Mouse (Mus musculus) heart, adult 18-20 months (tissue): ENCODE measurements around the gene Zscan25. TPM values are rescaled to one million over a fixed set of nuclear protein-coding genes. Genes with fewer than 3 reads are reported as not detected.
"Not testable (repeated sequence)": the region's sequence is repeated elsewhere in the genome, so short reads cannot be mapped to it uniquely, and the experiment has no call there.

ENCODE experiments used
- DNase-seq, 2 experiments: peaks; one replicate each; pipeline ENCODE4 v3.0.0; 2021 to 2022; ENCODE audit warnings: mixed read lengths in 1 of 2
- long read RNA-seq, 2 experiments: library from polyadenylated mRNA; stranded (forward); transcript quantifications; one replicate each; pipeline ENCODE4 v2.0.0; 2021
- total RNA-seq, 2 experiments: library from RNA; stranded (reverse); gene quantifications; 2 replicates each; pipeline ENCODE4 v1.2.3; 2021

Gene Zscan25
- 10 to 100 TPM; 10.7 to 11.2 TPM for total RNA-seq
- long read RNA-seq, experiment 1, partial matches to known transcripts, result 0 of 3 reads
- long read RNA-seq, experiment 1, other reads (novel, unspliced or antisense), result 3 of 3 reads
- long read RNA-seq, experiment 2, partial matches to known transcripts, result 0 of 1 reads
- long read RNA-seq, experiment 2, other reads (novel, unspliced or antisense), result 1 of 1 reads

DNA sequence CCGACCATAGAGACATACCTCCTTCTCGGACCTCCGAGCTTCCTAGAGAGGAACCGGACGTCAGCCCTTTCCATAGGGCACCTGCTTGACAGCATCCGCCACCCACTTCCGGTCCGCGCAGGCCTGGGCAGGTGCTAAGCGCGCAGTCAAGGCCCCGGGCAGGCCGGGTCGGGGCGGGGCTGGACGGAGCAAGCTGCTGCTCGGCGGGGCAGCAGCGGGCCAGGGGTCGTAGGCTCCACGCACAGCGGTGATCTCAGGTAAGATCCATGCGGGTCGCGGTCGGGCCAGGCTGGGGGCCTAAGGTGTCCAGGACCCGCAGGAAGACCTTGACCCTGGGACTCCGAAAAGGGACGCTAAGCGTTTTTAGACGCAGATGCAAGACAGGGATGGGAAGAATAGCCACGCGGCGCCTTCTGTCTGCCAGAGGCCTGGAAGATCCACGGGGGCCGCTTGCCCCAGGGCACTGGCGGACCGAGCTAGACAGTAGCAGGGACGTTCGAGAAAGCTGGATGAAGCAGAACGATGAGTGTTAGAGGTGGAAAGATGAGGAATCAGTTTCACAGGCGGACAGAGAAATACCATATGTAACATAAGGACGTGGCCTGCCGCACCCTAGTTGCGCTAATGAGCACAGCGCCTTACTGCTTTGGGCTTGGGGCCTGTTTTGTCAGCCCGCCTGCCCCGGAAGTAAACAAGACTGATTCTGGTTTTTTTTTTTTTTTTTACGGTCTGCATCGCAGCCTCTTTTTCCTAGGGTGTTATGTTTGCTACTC lies at the start of gene Zscan25:
Zscan25 (plus strand) TSS at position 130 of the 773 bp plus-strand sequence.
- peak; percentile 93 to 95 for DNase-seq

- no peak for DNase-seq
Observed at GRCm38 (mm10) chr5:145230641-145231040, 49.7 kb upstream of the Zscan25 start.

DNA sequence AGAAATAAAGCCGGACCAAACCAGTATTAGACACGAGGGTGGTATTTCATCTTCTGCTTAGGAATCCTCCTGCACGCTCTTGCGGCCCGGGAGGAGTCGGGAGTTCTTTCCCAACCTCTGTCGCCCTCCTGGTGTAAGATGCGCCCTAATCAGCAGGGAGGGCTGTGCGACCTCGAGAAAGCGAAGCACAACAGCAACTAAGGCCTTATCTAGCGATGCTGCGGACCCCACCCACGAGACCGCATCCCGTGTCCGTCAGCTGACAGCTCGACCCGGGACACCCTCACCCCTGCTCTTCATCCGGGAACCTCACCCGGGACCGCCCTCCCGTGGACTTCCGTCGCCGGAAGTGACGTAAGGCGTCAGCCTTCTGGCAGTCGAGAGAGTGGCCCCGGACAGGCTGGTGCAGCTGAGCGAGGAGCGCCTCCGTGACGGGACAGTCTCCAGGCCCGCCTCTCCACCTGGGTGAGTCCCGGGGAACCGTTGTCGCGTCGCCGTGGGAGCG lies 48.9 kb upstream of the Zscan25 start, which contains the start of gene Zfp655:
Zfp655 (plus strand) TSS at position 349 of the 505 bp plus-strand sequence.
- DNase-seq, result peak; percentile 99

GRCm38 (mm10) chr5:145231893-145232411 lies 48.3 kb upstream of the Zscan25 start:
- no peak for DNase-seq

- DNase-seq, result peak; percentile 17 to 40
Observed at GRCm38 (mm10) chr5:145234636-145235035, 45.7 kb upstream of the Zscan25 start.

DNA sequence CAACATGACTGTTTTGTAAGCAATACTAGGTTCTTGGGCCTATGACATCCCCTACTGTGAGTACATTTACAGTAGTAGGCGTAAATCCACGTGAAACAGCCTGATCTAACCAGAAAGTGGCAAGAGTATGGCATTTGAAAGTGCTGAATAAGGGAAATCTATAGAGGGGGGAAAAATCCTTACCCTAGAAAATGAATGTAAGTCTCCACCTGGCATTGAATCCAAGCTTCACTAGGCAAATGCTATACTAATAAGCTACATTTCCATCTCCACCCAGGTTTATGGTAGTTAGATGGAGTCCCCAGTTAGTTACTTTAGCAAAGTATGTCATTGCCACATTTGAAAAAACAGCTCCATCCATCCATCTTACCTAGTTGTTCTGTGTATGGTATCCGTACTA lies 30.8 kb upstream of the Zscan25 start:
- no peak for DNase-seq

DNA sequence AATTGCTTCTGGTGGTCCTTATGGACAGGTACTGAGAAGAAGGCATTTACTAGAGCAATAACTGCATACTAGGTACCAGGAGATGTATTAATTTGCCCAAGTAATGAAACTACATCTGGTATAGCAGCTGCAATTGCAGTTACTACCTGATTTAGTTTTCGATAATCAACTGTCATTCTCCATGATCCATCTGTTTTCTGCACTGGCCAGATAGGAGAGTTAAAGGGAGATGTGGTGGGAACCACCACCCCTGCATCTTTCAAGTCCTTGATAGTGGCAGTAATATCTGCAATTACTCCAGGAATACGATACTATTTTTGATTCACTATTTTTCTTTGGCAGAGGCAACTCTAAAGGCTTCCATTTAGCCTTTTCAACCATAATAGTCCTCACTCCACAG lies 6.7 kb upstream of the Zscan25 start:
- DNase-seq, result not testable (repeated sequence)

DNA sequence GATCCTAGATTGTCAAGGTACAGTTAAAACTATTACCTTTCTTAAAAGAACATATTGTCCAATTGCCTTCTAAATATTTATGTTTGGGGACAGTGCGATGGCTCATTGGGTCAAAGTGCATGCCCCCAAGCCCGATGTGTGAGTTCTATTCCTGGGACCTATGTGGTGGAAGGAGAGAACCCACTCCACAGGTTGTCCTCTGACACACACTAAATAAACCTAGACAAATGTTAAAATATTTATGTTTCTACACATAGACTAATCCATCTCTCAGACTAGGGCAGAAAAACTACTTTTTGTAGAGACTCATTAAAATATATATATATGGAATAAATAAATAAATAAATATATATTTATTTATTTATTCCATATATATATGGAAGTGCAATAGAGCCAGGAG lies 352 bp upstream of the Zscan25 start:
- no peak for DNase-seq

DNA sequence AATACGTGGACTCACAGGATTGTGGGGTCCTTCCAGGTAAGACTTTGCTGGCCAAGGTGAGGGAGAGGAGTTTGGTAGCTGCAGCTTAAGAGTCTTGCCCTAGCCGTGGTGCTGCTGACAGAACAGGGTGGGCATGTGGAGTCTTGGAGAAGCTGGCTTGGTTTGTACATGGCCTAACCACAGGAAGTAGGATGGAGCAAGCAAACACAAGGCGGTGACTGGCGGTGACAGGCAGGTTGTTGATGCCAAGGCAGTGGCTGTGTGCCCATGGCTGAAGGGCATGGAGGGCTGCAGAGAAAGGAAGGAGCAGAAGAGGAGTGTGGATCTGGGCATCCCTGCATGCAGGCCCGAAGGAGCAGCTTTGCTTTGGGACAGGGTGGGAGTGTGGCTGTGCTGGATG lies 8.1 kb downstream of the Zscan25 start:
- no peak for DNase-seq

DNA sequence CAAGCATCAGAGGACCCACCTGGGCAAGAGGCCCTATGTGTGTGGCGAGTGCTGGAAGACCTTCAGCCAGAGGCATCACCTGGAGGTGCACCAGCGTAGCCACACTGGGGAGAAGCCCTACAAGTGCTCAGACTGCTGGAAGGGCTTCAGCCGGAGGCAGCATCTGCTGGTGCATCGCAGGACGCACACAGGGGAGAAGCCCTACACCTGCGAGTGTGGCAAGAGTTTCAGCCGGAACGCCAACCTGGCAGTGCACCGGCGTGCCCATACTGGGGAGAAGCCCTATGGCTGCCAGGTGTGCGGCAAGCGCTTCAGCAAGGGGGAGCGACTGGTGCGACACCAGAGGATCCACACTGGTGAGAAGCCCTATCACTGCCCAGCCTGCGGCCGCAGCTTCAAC lies 10.4 kb downstream of the Zscan25 start:
- DNase-seq, result no peak

- no peak for DNase-seq
Observed at GRCm38 (mm10) chr5:145292398-145292797, 12.1 kb downstream of the Zscan25 start.

GRCm38 (mm10) chr5:145300469-145300868 lies 20.2 kb downstream of the Zscan25 start:
- no peak for DNase-seq

GRCm38 (mm10) chr5:145301796-145302195 lies 21.5 kb downstream of the Zscan25 start:
- DNase-seq, result not testable (repeated sequence)

- no peak for DNase-seq
Observed at GRCm38 (mm10) chr5:145302424-145302823, 22.1 kb downstream of the Zscan25 start.

GRCm38 (mm10) chr5:145306953-145307352 lies 26.7 kb downstream of the Zscan25 start:
- DNase-seq, result not testable (repeated sequence)

GRCm38 (mm10) chr5:145307811-145308210 lies 27.5 kb downstream of the Zscan25 start:
- not testable (repeated sequence) for DNase-seq

GRCm38 (mm10) chr5:145313845-145314244 lies 33.5 kb downstream of the Zscan25 start:
- no peak for DNase-seq

DNA sequence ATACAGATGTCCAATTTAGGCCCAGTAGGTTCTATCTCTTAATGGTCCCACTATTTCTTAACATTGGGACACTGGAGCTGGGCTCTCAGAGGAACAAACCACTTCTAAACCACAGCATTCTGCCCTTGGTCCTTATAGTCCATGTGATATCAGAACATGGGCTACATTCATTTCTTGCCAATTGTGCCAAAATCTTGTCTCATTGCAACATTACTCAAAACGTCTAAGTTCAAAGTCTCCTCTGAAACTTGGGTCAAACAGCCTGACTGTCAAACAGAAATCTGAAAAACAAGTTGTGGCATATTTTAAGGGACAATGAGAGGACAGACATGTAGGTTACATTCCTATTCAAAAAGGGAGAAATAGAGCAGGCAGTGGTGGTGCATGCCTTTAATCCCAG lies 36.8 kb downstream of the Zscan25 start:
- no peak for DNase-seq

DNA sequence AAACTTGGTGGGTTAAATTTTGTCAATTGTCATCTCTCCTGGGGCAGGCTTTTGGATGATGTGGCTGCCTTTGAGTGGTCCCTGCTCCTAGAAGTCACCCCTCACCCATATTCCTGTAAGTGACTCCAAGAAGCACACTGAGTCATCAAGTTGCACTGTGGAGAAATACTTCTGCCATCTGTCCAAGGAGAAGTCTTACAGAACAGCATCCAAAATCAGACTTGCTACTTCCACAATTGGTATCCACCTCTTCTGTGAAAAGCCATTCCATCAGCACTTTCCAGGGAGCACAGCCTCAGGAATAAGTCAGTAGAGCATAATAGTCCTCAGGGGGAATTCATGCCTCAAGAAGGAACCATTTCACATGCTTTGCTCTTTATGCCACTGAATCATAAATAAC lies 58.5 kb downstream of the Zscan25 start:
- not testable (repeated sequence) for DNase-seq
